Mouse (Mus musculus) bone marrow, adult 2 months (tissue): ENCODE measurements around the gene Odf3l1.

Experiments used
- CTCF ChIP-seq: fragments of 200-500 bp; IDR thresholded peaks from 2 replicates; pipeline ENCODE4 v1.5.1; 2011; ENCODE audit warnings: low read length, control low read depth; ENCODE audit not compliant: control insufficient read depth, insufficient read depth
- POLR2A ChIP-seq: fragments of 200-500 bp; IDR thresholded peaks from 2 replicates; pipeline ENCODE4 v1.6.1; 2011; ENCODE audit warnings: low read depth, mild to moderate bottlenecking, control low read depth, low read length, borderline replicate concordance; ENCODE audit not compliant: control insufficient read depth

DNA sequence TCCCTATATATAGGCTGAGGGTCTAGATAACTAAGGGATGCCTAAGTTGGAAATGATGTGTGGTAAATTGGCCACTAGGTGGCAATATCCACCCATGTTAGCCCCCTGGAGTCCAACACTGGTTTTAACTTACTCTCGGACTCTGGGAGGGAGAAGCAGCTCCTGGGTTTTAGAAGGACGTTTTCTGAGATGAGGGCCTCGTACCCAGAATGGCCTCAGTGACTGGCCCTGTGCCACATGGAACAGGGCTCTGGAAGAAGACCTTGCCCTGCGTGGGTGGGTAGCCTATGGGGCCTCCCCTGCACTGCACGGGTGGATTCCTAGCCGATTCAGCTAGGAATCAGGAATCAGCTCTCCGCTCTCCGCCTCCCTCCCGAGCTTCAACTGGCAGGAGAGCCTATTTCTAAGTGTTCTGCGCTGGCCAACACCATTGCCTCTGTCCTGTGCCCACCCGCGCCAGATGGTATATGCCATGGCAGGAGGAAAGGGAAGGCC, 27.1 kb upstream of the Odf3l1 start:
- TF ChIP-seq POLR2A = no peak
- peak; percentile 46; the same call in 1 of the 2 replicates for TF ChIP-seq CTCF
